Mouse (Mus musculus) B cell, adult 62 days (primary cell): ENCODE measurements around the gene Vmn2r74. TPM values are rescaled to one million over a fixed set of nuclear protein-coding genes. Genes with fewer than 3 reads are reported as not detected.

Experiments
- total RNA-seq: library from RNA; stranded (reverse); gene quantifications from 4 replicates; pipeline ENCODE4 v1.2.4, GENCODE M21; 2023

Gene Vmn2r74
- total RNA-seq = not detected in 4 replicates

DNA sequence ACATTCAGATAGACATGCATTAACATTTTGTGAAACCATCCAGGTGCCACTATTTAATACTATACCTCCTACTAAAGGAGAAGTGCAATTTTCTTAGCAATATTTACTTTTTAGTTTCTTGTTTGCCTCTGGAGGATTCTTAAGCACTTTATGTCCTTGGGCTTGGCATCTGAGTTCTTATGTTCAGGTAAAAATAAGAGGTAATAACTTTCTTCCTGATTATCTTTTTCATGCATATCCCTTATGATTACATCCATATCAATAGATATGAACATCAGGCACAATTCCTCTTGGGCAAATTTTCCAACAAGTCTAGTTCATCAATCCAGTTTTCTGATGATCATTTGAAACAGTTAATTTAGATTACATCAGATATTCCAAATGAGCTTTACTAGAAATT is at the start of gene Vmn2r74:
TSS of gene Vmn2r74 (minus strand) at position 101 of the 400 bp plus-strand sequence.

Other genes starting within 250 kb of the Vmn2r74 start
- gene Vmn2r72, start 206.5 kb downstream of the Vmn2r74 start, total RNA-seq = not detected in 4 replicates
- not detected in 4 replicates for gene Vmn2r73, start 85.4 kb downstream of the Vmn2r74 start, total RNA-seq
- not detected in 4 replicates for gene Vmn2r75, start 210.1 kb upstream of the Vmn2r74 start, total RNA-seq